Mouse (Mus musculus): ENCODE data around the gene Shroom4.

GRCm38 (mm10) chrX:6496374-6496773 lies 96.7 kb downstream of the Shroom4 start:
- TF ChIP-seq CTCF (IDR thresholded peaks at IDR 0.05; ENCODE audit: insufficient read depth, low read length) (no peak), POLR2A (IDR thresholded peaks at IDR 0.05; ENCODE audit: borderline replicate concordance, extremely low read depth, low read depth, low read length) (no peak)

All from lung, adult 2 months (tissue).